Mouse (Mus musculus): ENCODE measurements around the gene Akap13. TPM values are rescaled to one million over a fixed set of nuclear protein-coding genes. Genes with fewer than 3 reads are reported as not detected.
"Not testable (repeated sequence)": the region's sequence is repeated elsewhere in the genome, so short reads cannot be mapped to it uniquely, and the experiment has no call there.

The Akap13 gene
- polyA plus RNA-seq, 1 experiment from 2014 or later = 43.4 TPM

DNA sequence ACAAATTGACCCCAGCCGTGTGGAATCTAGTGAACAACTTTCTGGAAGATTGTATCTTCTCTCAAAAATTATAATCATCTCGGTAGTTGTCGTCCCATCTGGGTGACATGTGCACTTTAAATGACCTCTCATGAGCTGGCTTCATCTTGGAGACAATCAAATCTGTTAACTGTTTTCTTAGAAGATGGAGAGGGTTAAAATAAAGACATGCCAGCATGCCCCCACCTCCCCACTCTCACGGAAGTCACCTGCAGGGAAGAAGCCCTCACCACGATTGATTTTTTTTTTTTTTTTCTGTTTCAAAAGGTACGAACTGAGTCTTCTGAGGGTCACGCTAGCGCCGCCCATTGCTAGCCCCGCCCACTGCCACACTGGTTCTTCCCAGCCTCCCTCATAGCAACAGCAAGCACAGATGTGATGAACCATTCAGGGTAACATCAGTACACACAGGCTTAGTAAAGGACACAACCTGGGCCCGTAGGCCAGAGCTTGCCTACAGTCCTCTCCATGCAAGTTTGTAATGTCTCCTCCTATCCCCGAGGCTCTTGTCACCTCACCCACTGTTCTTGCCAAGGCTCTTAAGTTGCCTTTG lies 298.0 kb downstream of the Akap13 start:
- no peak overlapping the region for H3K9ac ChIP-seq
- H3K4me3 ChIP-seq = no peak overlapping the region
- no peaks in the 10 kb centered on the region for H3K9me3 ChIP-seq (replicated peaks)
- no peak overlapping the region for H3K27ac ChIP-seq
- peaks cover 17% of the 10 kb centered on the region for H3K4me1 ChIP-seq (replicated peaks)
- H3K4me2 ChIP-seq = no peak overlapping the region
- no peak for ATAC-seq (replicated peaks; ENCODE audit: insufficient number of reproducible peaks, insufficient read depth, low FRiP score, low read depth)
- peaks cover 52% of the 10 kb centered on the region for H3K36me3 ChIP-seq
- 52% methylated on average over 12 of the region's 12 CpGs for WGBS
- no peaks in the 10 kb centered on the region for H3K27me3 ChIP-seq

- Histone ChIP-seq H3K27me3 (no peaks in the 10 kb centered on the region), H3K4me3 (no peak overlapping the region), H3K4me2 (no peak overlapping the region), H3K4me1 (replicated peaks) (peaks cover 12% of the 10 kb centered on the region), H3K27ac (no peak overlapping the region), H3K36me3 (peaks cover 37% of the 10 kb centered on the region), H3K9me3 (replicated peaks) (no peaks in the 10 kb centered on the region), H3K9ac (no peak overlapping the region)
- WGBS = 60% methylated on average over 8 of the region's 8 CpGs
- ATAC-seq (replicated peaks; ENCODE audit: insufficient number of reproducible peaks, insufficient read depth, low FRiP score, low read depth) = no peak
These were observed 299.5 kb downstream of the Akap13 start for GRCm38 (mm10) chr7:75754587-75755499.

DNA sequence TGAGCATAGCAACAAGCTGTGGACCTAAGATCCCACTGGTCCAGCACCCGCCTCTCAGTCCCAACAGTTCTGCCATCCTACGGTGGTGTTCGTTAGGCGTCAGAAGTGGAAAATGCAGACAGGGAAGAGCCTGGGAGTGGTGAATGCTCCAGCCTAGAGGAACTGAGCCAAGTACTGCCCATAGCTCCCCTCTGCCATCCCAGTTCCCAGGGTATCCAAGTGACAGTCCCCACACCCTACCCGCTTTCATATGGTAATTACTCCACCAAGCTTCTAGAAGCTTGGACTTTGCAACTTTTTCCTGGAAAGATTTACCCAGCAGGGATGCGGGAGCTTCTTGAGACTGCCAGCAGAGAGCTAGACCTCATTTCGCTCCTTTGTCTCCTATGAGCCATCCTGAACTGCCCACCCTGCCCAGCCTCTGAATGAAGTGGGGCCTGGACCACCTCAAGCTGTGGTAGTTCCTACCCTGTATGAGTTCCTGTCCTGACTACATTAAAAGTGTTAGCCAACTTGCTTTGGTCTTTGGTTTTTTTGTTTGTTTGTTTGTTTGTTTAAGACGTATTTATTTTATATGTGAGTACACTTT lies 300.6 kb downstream of the Akap13 start:
- peaks cover 26% of the 10 kb centered on the region for H3K36me3 ChIP-seq
- H3K4me2 ChIP-seq = no peak overlapping the region
- WGBS = 90% methylated on average over 8 of the region's 8 CpGs
- ATAC-seq (replicated peaks; ENCODE audit: insufficient number of reproducible peaks, insufficient read depth, low FRiP score, low read depth) = no peak
- H3K9ac ChIP-seq = no peak overlapping the region
- H3K4me3 ChIP-seq = no peak overlapping the region
- no peaks in the 10 kb centered on the region for H3K9me3 ChIP-seq (replicated peaks)
- H3K27me3 ChIP-seq = no peaks in the 10 kb centered on the region
- H3K4me1 ChIP-seq (replicated peaks) = peaks cover 12% of the 10 kb centered on the region
- H3K27ac ChIP-seq = no peak overlapping the region

- no peak overlapping the region for H3K27ac ChIP-seq
- H3K36me3 ChIP-seq = peaks cover 7% of the 10 kb centered on the region
- 75% methylated on average over 7 of the region's 7 CpGs for WGBS
- H3K9me3 ChIP-seq (replicated peaks) = no peaks in the 10 kb centered on the region
- H3K4me1 ChIP-seq (replicated peaks) = 0 out of 2 replicates have a peak, but pooled peaks cover 2% of the 10 kb centered on the region
- no peak overlapping the region for H3K4me2 ChIP-seq
- ATAC-seq (replicated peaks; ENCODE audit: insufficient number of reproducible peaks, insufficient read depth, low FRiP score, low read depth) = no peak
- no peaks in the 10 kb centered on the region for H3K27me3 ChIP-seq
- H3K9ac ChIP-seq = no peak overlapping the region
- H3K4me3 ChIP-seq = no peak overlapping the region
These were observed 304.7 kb downstream of the Akap13 start for GRCm38 (mm10) chr7:75759992-75760514.

DNA sequence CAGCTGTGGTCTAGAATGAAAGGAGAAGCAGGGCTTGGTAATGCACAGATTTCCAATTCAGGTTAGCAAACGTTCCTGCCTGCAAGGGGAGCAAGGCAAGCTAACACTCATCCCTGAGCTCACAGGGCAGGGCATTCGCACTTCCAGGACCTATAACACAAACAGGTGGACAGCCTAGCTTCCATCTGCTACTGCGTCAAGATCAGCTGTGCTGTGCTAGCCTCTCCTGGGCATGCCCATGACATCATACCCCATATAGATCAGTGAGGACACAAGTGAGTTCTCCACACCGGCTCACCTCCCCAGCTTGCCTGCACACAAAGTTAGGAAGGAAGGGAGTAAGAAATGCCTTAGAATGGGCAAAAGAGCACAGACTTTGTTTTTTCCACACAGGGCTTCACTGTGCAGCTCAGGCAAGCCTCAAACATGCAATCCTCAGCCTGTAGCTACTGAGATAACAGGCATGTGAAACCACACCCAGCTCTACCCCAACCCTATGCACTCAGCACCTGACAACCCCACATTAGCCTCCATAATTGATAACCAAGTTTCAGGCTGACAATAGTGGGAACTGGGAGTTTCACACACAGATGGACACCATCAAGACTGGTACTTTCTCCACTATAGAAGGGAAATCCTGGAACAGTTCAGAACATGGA lies 305.5 kb downstream of the Akap13 start:
- H3K36me3 ChIP-seq; ATAC-seq (replicated peaks; ENCODE audit: insufficient number of reproducible peaks, insufficient read depth, low FRiP score, low read depth); H3K27ac ChIP-seq; H3K4me3 ChIP-seq; H3K9me3 ChIP-seq (replicated peaks); H3K9ac ChIP-seq; H3K27me3 ChIP-seq; H3K4me1 ChIP-seq (replicated peaks); H3K4me2 ChIP-seq: not testable (repeated sequence)
- 62% methylated on average over 4 of the region's 4 CpGs for WGBS

GRCm38 (mm10) chr7:75762225-75762624 lies 306.9 kb downstream of the Akap13 start:
- peak; percentile 24; the same call in 1 of the 2 replicates for ATAC-seq (replicated peaks; ENCODE audit: insufficient number of reproducible peaks, insufficient read depth, low FRiP score, low read depth)
- not testable (repeated sequence) for H3K27ac ChIP-seq; H3K27me3 ChIP-seq; H3K4me1 ChIP-seq (replicated peaks); H3K36me3 ChIP-seq; H3K4me3 ChIP-seq; H3K4me2 ChIP-seq; H3K9ac ChIP-seq; H3K9me3 ChIP-seq (replicated peaks)
- 39% methylated on average over 2 of the region's 2 CpGs for WGBS

DNA sequence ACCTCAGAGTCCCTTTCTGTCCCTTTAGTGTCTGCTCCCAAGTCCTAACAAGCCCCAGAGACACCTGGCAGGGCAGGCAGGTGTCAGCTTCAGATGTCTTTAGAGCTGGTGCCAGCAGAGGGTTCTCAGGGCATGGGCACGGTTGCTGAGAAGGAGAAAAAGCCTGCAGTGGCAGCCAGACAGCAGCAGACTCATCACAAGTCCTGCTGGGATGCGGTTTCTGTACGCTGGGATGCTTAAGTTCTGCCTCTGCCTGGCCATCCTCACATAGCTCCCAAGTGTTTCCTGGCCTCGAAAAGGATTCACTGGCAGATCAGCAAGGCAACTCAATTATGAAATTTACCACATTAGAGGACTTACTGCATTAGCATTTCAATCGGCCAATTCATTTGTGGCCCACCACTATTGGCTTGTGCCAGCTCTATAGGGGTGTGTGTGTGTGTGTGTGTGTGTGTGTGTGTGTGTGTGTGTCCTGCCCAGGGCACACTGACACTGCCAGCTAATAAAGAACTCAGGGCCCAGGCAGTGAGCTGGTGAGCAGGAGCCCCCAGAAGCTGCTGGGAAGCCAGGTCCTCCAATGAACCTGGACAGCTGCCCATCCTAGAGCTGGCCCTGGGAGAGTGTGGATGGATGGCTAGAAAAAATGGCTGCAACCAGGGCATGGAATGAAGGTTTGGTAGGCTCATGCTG lies 311.9 kb downstream of the Akap13 start:
- not testable (repeated sequence) for H3K4me2 ChIP-seq; H3K4me1 ChIP-seq (replicated peaks); H3K9me3 ChIP-seq (replicated peaks); H3K4me3 ChIP-seq; H3K27me3 ChIP-seq; H3K27ac ChIP-seq; ATAC-seq (replicated peaks; ENCODE audit: insufficient number of reproducible peaks, insufficient read depth, low FRiP score, low read depth); H3K9ac ChIP-seq
- WGBS = 90% methylated on average over 1 of the region's 5 CpGs
- peaks cover 25% of the 10 kb centered on the region; the same call in 1 of the 2 replicates for H3K36me3 ChIP-seq

DNA sequence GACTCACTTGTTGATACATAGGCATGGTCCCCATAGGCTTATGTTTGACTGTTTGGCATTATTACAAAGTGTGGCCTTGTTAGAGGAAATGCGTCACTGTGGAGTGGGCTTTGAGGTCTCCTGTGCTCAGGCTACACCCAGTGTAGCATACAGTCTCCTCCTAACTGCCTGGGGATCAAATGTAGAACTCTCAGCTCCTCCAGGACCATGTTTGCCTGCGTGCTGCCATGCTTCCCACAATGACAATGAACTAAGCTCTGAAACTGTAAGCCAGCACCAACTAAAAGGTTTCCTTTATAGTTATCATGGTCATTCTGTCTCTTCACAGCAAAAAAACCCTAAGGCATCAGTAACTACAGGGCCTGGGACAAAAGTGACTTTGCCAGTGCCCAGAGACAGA lies 312.8 kb downstream of the Akap13 start:
- Histone ChIP-seq H3K27ac (no peak overlapping the region), H3K4me3 (no peak overlapping the region), H3K4me1 (replicated peaks) (no peaks in the 10 kb centered on the region), H3K4me2 (no peak overlapping the region), H3K9me3 (replicated peaks) (no peaks in the 10 kb centered on the region), H3K27me3 (no peaks in the 10 kb centered on the region), H3K9ac (no peak overlapping the region), H3K36me3 (peaks cover 25% of the 10 kb centered on the region; the same call in 1 of the 2 replicates)
- ATAC-seq (replicated peaks; ENCODE audit: insufficient number of reproducible peaks, insufficient read depth, low FRiP score, low read depth) = no peak
- WGBS = 86% methylated on average over 2 of the region's 2 CpGs

- H3K9me3 ChIP-seq (replicated peaks) = no peaks in the 10 kb centered on the region
- no peak overlapping the region for H3K4me3 ChIP-seq
- H3K4me2 ChIP-seq = no peak overlapping the region
- H3K4me1 ChIP-seq (replicated peaks) = no peaks in the 10 kb centered on the region
- no peaks in the 10 kb centered on the region for H3K27me3 ChIP-seq
- H3K9ac ChIP-seq = no peak overlapping the region
- no peak overlapping the region for H3K27ac ChIP-seq
- no peak for ATAC-seq (replicated peaks; ENCODE audit: insufficient number of reproducible peaks, insufficient read depth, low FRiP score, low read depth)
- WGBS = 84% methylated on average over 9 of the region's 9 CpGs
- peaks cover 25% of the 10 kb centered on the region; the same call in 1 of the 2 replicates for H3K36me3 ChIP-seq
These were observed 314.6 kb downstream of the Akap13 start for GRCm38 (mm10) chr7:75769909-75770308.

- not testable (repeated sequence) for H3K4me1 ChIP-seq (replicated peaks); H3K4me3 ChIP-seq; H3K4me2 ChIP-seq; H3K27me3 ChIP-seq; H3K27ac ChIP-seq; ATAC-seq (replicated peaks; ENCODE audit: insufficient number of reproducible peaks, insufficient read depth, low FRiP score, low read depth); H3K9ac ChIP-seq; H3K9me3 ChIP-seq (replicated peaks)
- 88% methylated on average over 18 of the region's 18 CpGs for WGBS
- peaks cover 54% of the 10 kb centered on the region for H3K36me3 ChIP-seq
These were observed 319.1 kb downstream of the Akap13 start for GRCm38 (mm10) chr7:75774095-75775078.
